Mouse (Mus musculus): ENCODE results near the gene Iqcf3. TPM values are rescaled to one million over a fixed set of nuclear protein-coding genes. Genes with fewer than 3 reads are reported as not detected.

Gene Iqcf3
- total and polyA plus RNA-seq, 2 experiments from 2014 or later: not detected

GRCm38 (mm10) chr9:106469776-106470175 lies 91.7 kb downstream of the Iqcf3 start:
- WGBS: 68% methylated on average over 9 of the region's 9 CpGs
- no peak overlapping the region for H3K9ac ChIP-seq (replicated peaks; ENCODE audit: low read length)
- no peak overlapping the region for H3K27ac ChIP-seq
- ATAC-seq (no peak), DNase-seq (ENCODE audit: low spot score) (no peak)
- no peaks in the 10 kb centered on the region for H3K9me3 ChIP-seq (ENCODE audit: low read length)
- no peak overlapping the region for H3K4me2 ChIP-seq (ENCODE audit: low read depth, low read length)
- peaks cover 18% of the 10 kb centered on the region; the same call in 1 of the 2 replicates for H3K4me1 ChIP-seq (ENCODE audit: insufficient read depth, low read length)
- no peak overlapping the region for H3K4me3 ChIP-seq (ENCODE audit: low read length)
- no peaks in the 10 kb centered on the region for H3K27me3 ChIP-seq (ENCODE audit: insufficient read depth, low read length)
- H3K36me3 ChIP-seq (ENCODE audit: insufficient read depth, low read length): no peaks in the 10 kb centered on the region
- no peak for TF ChIP-seq CTCF (IDR thresholded peaks at IDR 0.05; ENCODE audit: low read depth)

GRCm38 (mm10) chr9:106469317-106469716 lies 92.1 kb downstream of the Iqcf3 start:
- Histone ChIP-seq H3K9me3 (ENCODE audit: low read length) (no peaks in the 10 kb centered on the region), H3K27me3 (ENCODE audit: insufficient read depth, low read length) (no peaks in the 10 kb centered on the region), H3K4me3 (ENCODE audit: low read length) (no peak overlapping the region), H3K36me3 (ENCODE audit: insufficient read depth, low read length) (no peaks in the 10 kb centered on the region), H3K27ac (no peak overlapping the region), H3K9ac (replicated peaks; ENCODE audit: low read length) (no peak overlapping the region), H3K4me1 (ENCODE audit: insufficient read depth, low read length) (peaks cover 21% of the 10 kb centered on the region; the same call in 1 of the 2 replicates), H3K4me2 (ENCODE audit: low read depth, low read length) (no peak overlapping the region)
- no peak for DNase-seq (ENCODE audit: low spot score)
- TF ChIP-seq CTCF (IDR thresholded peaks at IDR 0.05; ENCODE audit: low read depth): no peak; the same call in 1 of the 2 replicates
- ATAC-seq: no peak
- WGBS: 74% methylated on average over 6 of the region's 6 CpGs

DNA sequence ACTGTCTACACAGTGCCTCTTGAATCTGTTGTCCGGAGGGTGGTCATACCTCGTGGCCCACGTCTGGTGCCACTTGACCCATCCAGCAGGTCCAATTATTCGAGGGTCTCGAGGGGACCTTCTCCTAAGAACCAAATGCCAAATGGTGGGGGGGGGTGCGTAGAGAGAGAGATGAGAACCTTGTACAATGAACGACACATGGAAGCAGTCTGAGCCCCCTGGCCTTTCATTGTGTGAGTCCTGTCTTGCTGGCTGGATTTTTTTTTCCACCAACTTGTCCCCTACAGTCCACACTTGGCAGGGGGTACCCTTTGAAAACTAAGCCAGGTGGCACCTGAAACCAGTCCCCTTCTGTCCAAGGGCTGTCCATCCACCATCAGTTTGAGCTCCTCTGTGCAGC lies 93.7 kb downstream of the Iqcf3 start:
- Histone ChIP-seq H3K4me2 (ENCODE audit: low read depth, low read length) (no peak overlapping the region), H3K4me1 (ENCODE audit: insufficient read depth, low read length) (peaks cover 16% of the 10 kb centered on the region; the same call in 1 of the 2 replicates), H3K36me3 (ENCODE audit: insufficient read depth, low read length) (no peaks in the 10 kb centered on the region), H3K27me3 (ENCODE audit: insufficient read depth, low read length) (no peaks in the 10 kb centered on the region), H3K9ac (replicated peaks; ENCODE audit: low read length) (no peak overlapping the region), H3K27ac (no peak overlapping the region), H3K4me3 (ENCODE audit: low read length) (no peak overlapping the region), H3K9me3 (ENCODE audit: low read length) (no peaks in the 10 kb centered on the region)
- TF ChIP-seq CTCF (IDR thresholded peaks at IDR 0.05; ENCODE audit: low read depth): no peak
- no peak for ATAC-seq
- DNase-seq (ENCODE audit: low spot score): no peak
- WGBS: 81% methylated on average over 7 of the region's 7 CpGs

GRCm38 (mm10) chr9:106466721-106467120 lies 94.7 kb downstream of the Iqcf3 start:
- H3K27ac ChIP-seq: no peak overlapping the region
- no peak overlapping the region for H3K4me2 ChIP-seq (ENCODE audit: low read depth, low read length)
- peaks cover 5% of the 10 kb centered on the region for H3K36me3 ChIP-seq (ENCODE audit: insufficient read depth, low read length)
- ATAC-seq (no peak), DNase-seq (ENCODE audit: low spot score) (no peak)
- TF ChIP-seq CTCF (IDR thresholded peaks at IDR 0.05; ENCODE audit: low read depth): no peak
- no peak overlapping the region for H3K9ac ChIP-seq (replicated peaks; ENCODE audit: low read length)
- H3K4me1 ChIP-seq (ENCODE audit: insufficient read depth, low read length): peaks cover 16% of the 10 kb centered on the region; the same call in 1 of the 2 replicates
- no peaks in the 10 kb centered on the region for H3K27me3 ChIP-seq (ENCODE audit: insufficient read depth, low read length)
- no peaks in the 10 kb centered on the region for H3K9me3 ChIP-seq (ENCODE audit: low read length)
- WGBS: 95% methylated on average over 6 of the region's 6 CpGs
- H3K4me3 ChIP-seq (ENCODE audit: low read length): no peak overlapping the region

DNA sequence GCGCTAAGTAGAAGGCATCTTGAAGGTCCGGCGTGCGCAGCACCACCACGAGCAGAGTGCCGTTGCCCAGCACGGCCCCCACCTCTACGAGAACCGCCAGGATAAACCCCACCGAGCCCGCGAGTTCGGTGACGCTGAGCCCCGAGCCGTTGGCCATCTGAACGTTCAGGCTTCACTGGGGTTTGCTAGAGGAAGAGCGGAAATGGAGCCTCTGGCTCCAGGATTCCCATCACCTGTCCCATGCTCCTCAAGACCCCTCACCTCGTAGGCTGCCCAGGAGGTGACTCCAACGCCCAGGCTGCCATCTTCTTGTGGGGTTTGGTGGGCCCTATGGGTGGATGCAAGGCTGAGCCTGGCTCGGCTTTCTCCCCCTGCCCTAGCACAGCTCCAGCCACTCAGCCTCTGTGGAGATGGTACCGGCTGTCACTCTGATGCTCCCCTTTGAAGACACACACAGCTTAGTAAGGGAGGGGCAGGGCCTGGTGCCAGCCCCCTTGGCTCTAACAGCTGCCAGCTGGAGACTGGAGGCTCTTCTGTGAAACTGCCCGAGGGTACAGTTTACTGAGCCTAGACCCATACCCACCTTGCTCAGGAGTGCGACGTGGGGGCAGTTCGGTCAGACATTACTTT lies 95.7 kb downstream of the Iqcf3 start, which contains the start of gene Gpr62:
Gpr62 (minus strand) TSS at position 368 of the 630 bp plus-strand sequence.
- Histone ChIP-seq H3K4me3 (ENCODE audit: low read length) (peak within 1 kb of the TSS; percentile 50), H3K9ac (replicated peaks; ENCODE audit: low read length) (peak within 1 kb of the TSS; percentile 84), H3K27ac (peak within 1 kb of the TSS; percentile 93), H3K36me3 (ENCODE audit: insufficient read depth, low read length) (peaks cover 6% of the 10 kb centered on the region), H3K9me3 (ENCODE audit: low read length) (no peaks in the 10 kb centered on the region), H3K4me1 (ENCODE audit: insufficient read depth, low read length) (peaks cover 16% of the 10 kb centered on the region; the same call in 1 of the 2 replicates), H3K27me3 (ENCODE audit: insufficient read depth, low read length) (no peaks in the 10 kb centered on the region), H3K4me2 (ENCODE audit: low read depth, low read length) (peak within 1 kb of the TSS; percentile 94)
- DNase-seq (ENCODE audit: low spot score): peak; percentile 83
- TF ChIP-seq CTCF (IDR thresholded peaks at IDR 0.05; ENCODE audit: low read depth): no peak
- ATAC-seq: peak; percentile 69
- 15% methylated on average over 26 of the region's 26 CpGs for WGBS

DNA sequence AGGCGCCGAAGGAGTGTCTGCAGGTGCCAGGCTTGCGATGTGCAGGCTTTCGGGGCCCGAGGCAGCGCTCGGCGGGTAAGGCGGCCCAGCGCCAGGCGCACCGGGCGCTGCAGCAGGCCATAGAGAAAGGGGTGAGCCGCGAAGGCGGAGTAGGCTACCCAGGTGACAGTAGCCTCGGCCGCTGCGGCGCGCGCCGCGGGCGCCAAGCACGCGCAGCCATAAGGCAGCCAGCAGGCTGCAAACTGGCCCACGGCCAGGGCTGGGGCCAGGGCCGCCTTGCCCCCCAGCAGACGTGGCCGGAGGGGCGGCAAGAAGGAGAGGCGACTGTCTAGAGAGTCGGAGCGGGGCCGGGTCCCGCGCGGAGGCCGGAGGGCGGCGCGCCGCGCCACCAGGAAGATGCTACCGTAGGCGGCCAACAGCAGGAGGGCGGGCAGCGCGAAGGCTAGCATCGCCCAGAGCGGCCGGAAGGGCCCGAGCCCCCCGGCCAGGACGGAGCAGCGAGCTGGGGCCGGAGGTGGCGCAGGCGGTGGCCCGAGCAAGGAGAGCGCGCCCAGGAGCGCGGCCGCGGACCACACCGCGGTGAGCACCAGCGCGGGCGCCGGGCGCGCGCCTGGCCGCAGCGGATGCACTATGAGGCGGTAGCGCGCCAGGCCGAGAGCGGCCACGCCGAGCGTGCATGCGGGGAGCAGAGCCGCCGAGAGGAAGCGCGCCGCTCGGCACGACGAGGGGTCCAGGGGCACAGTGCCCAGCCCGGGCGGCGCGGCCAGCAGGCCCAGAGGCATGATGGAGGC lies 96.5 kb downstream of the Iqcf3 start:
- no peak for TF ChIP-seq CTCF (IDR thresholded peaks at IDR 0.05; ENCODE audit: low read depth)
- peak overlapping the region; percentile 93 for H3K27ac ChIP-seq
- ATAC-seq: peak; percentile 86
- no peaks in the 10 kb centered on the region for H3K27me3 ChIP-seq (ENCODE audit: insufficient read depth, low read length)
- peaks cover 16% of the 10 kb centered on the region; the same call in 1 of the 2 replicates for H3K4me1 ChIP-seq (ENCODE audit: insufficient read depth, low read length)
- under 1% methylated on average over 95 of the region's 99 CpGs for WGBS
- H3K9ac ChIP-seq (replicated peaks; ENCODE audit: low read length): peak overlapping the region; percentile 84
- H3K9me3 ChIP-seq (ENCODE audit: low read length): no peaks in the 10 kb centered on the region
- peak; percentile 95 for DNase-seq (ENCODE audit: low spot score)
- H3K4me2 ChIP-seq (ENCODE audit: low read depth, low read length): peak overlapping the region; percentile 94
- H3K4me3 ChIP-seq (ENCODE audit: low read length): peak overlapping the region; percentile 50
- peaks cover 9% of the 10 kb centered on the region for H3K36me3 ChIP-seq (ENCODE audit: insufficient read depth, low read length)

Measured in hindbrain, postnatal 0 days (tissue).